Mouse (Mus musculus) ES-Bruce4 (cell line): ENCODE measurements around the gene Fosb.

ENCODE experiments used
- CTCF ChIP-seq: IDR thresholded peaks from one replicate; pipeline ENCODE4 v1.8.1; 2011; ENCODE audit warnings: low read depth, low read length
- EP300 ChIP-seq: IDR thresholded peaks from 2 replicates; pipeline ENCODE4 v1.6.1; 2011; ENCODE audit warnings: low read depth, low read length; ENCODE audit not compliant: insufficient read depth
- POLR2A ChIP-seq: IDR thresholded peaks from one replicate; pipeline ENCODE4 v1.8.1; 2011; ENCODE audit warnings: low read length; ENCODE audit not compliant: insufficient read depth

DNA sequence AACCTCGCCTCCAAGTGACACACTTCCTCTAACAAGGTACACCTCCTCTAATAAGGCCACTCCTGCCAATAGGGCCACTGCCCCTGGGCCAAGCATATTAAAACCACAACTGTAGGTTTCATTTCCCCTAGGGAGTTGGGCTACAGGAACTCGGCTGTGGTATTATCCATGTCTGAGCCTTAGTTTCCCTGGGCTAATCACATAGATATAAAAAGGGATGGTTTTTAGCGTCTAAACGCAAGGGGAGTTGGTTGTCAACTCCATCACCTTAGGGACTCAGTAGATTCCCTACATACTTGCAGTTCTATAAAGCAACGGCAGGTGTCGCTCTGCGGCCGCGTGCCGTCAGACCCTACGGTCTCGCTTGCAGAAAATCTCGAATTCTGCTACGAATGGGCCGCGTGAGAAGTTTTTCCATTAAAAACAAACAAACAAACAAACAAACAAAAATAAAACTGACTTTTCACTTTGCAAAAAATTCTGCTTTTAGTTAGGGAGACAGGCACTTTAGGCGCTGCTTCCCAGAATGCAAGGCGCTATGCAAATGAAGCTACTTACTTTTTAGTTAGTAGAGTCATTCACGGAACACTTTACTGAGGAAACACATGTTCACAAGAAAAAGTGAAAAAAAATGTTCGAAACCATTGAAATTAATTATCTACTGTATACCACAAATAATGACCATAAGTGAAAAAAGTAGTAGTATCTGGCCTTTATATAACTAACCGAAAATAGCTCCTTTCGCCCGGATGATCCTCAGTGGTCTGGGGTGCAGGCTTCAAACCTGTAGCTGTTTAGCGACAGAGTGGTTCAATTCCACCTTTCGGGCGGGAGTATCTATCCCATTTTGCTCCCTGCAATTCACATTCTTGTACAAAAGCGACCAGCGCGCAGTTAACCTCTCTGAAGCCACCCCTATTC is 9.1 kb downstream of the Fosb start:
- 0 out of 2 replicates have a peak, but pooled peaks have one; percentile 13 for TF ChIP-seq EP300
- TF ChIP-seq POLR2A, result no peak
- TF ChIP-seq CTCF, result peak; percentile 94
